Mouse (Mus musculus) testis, adult 2 months (tissue): Measurements from ENCODE around the gene Pacs1.

Experiments
- CTCF ChIP-seq: fragments of 200-500 bp; IDR thresholded peaks from 2 replicates; pipeline ENCODE4 v1.5.1; 2012; ENCODE audit warnings: low read depth, mild to moderate bottlenecking, inconsistent platforms, low read length, moderate library complexity; ENCODE audit not compliant: control insufficient read depth, insufficient read depth, insufficient replicate concordance
- POLR2A ChIP-seq: fragments of 200-500 bp; IDR thresholded peaks from 2 replicates; pipeline ENCODE4 v1.6.1; 2012; ENCODE audit warnings: low read depth, mild to moderate bottlenecking, inconsistent platforms, low read length, moderate library complexity; ENCODE audit not compliant: control insufficient read depth

DNA sequence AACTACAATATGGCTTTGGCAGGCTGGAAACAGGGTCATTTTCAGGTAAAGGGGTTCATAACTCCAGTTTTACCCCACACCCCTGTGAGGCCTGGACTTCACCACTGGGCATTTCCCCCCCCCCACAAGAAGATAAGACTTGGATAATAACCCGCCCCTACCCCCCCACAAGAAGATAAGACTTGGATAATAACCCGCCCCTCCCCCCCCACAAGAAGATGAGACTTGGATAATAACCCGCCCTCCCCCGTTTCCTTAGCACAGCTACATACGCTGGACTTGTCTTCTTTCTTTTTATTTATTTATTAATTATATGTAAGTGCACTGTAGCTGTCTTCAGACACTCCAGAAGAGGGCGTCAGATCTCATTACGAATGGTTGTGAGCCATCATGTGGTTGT lies 36.1 kb upstream of the Pacs1 start:
- TF ChIP-seq CTCF = no peak
- TF ChIP-seq POLR2A = no peak
